Mouse (Mus musculus): ENCODE data around the gene Gm10188. TPM values are rescaled to one million over a fixed set of nuclear protein-coding genes. Genes with fewer than 3 reads are reported as not detected.

Gm10188 gene
- not detected for polyA plus RNA-seq (2017; shearing (Covaris generic))

DNA sequence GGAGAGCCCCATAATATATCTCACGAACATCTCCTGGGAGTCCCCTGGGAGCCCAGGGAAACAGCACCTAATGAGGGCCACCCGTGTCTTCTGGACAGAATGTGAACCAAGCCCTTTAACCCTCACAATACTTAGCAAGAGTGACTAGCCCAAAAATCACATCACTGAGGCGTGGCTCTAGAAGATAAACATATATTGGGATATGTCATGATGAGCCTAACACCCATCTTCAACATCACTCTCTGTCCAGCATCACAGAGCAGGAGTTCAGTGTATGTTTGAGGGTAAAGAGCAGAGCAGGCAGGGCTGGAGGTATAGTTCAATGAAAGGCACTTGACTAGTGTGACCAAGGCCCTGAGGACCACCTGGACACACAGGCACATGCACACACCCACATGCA is at the start of gene Gm10188:
Gene Gm10188, minus strand, starts transcription at position 101 of the 400 bp plus-strand sequence.

DNA sequence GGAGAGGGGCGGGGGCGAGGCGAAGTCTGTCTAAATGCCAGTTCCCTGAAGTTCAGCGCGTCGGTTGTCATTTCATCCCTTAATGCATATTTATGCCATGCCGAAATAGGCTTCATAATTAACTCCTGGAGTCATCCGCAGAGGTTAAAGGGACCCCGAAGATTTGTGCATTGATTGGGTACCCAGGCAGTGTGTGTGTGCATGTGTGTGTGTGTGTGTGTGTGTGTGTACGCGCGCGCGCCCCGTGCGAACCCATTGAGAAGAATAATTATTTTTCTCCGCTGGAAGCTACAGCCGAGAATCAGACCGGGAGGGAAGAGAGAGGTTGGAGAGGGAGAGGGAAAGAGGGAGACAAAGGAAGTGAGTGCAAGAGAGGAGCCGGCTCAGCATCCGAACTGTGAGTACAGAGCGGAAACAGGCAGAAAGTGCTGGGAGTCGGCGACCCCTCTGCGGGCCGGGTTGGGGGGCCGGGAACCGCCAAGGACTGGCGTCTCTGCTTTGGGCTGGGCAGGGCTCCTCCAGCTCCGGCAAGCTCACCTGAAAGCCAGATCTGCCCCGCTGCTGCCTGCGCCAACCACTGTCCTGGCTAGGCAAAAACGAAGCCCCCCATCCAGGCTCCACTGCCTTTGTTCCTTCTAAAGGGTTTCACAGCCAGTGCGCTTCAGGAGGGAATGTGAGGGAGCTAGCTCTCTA is 38.3 kb downstream of the Gm10188 start, which contains the start of the genes Lemd1 and AC124108.1:
Gene Lemd1, plus strand, starts transcription at position 339 of the 693 bp plus-strand sequence.
Gene AC124108.1, plus strand, starts transcription at position 365 of the 693 bp plus-strand sequence.

Other genes starting within 250 kb of the Gm10188 start
- 109 TPM for gene Elk4, start 222.2 kb downstream of the Gm10188 start, polyA plus RNA-seq (2017; shearing (Covaris generic))
- gene Mfsd4a, start 161.7 kb downstream of the Gm10188 start, polyA plus RNA-seq (2017; shearing (Covaris generic)) = 88.8 TPM
- gene Cdk18, start 90.1 kb downstream of the Gm10188 start, polyA plus RNA-seq (2017; shearing (Covaris generic)) = not detected
- not detected for gene Lemd1, start 38.3 kb downstream of the Gm10188 start, polyA plus RNA-seq (2017; shearing (Covaris generic))
- gene AC124108.1, start 38.3 kb downstream of the Gm10188 start, polyA plus RNA-seq (2017; shearing (Covaris generic)) = not detected
- not detected for gene Klhdc8a, start 68.9 kb upstream of the Gm10188 start, polyA plus RNA-seq (2017; shearing (Covaris generic))
- gene Nuak2, start 86.4 kb upstream of the Gm10188 start, polyA plus RNA-seq (2017; shearing (Covaris generic)) = 3.8 TPM
- gene Tmcc2, start 161.5 kb upstream of the Gm10188 start, polyA plus RNA-seq (2017; shearing (Covaris generic)) = 0.75 TPM
- gene Dstyk, start 187.8 kb upstream of the Gm10188 start, polyA plus RNA-seq (2017; shearing (Covaris generic)) = 10.6 TPM
- gene Rbbp5, start 247.6 kb upstream of the Gm10188 start, polyA plus RNA-seq (2017; shearing (Covaris generic)) = 61.2 TPM